Mouse (Mus musculus) thymus, postnatal 0 days (tissue): ENCODE measurements around the gene Ndufs5. TPM values are rescaled to one million over a fixed set of nuclear protein-coding genes. Genes with fewer than 3 reads are reported as not detected.

Experiments used
- polyA plus RNA-seq: library from polyadenylated mRNA; unstranded; fragments of >200 nt; fragmentation: Nextera tagmentation; extraction: Ambion mirVana; gene quantifications from 2 replicates; pipeline ENCODE4 v1.2.1, GENCODE M21; 2015

Gene Ndufs5
- polyA plus RNA-seq, 1 experiment from 2014 or later = 491 TPM

Other genes starting within 250 kb of the Ndufs5 start
- 32.8 and 37.1 TPM in 2 replicates for gene Macf1, start 33.8 kb downstream of the Ndufs5 start, polyA plus RNA-seq
- gene Akirin1, start 32.1 kb upstream of the Ndufs5 start, polyA plus RNA-seq = 95.5 and 113 TPM in 2 replicates
- 9.1 and 9.9 TPM in 2 replicates for gene Rhbdl2, start 69.7 kb upstream of the Ndufs5 start, polyA plus RNA-seq
- gene 4933427I04Rik, start 141.5 kb upstream of the Ndufs5 start, polyA plus RNA-seq = not detected in 2 replicates
- gene Mycbp, start 186.6 kb upstream of the Ndufs5 start, polyA plus RNA-seq = 64.7 and 76.5 TPM in 2 replicates
- gene Rragc, start 199.2 kb upstream of the Ndufs5 start, polyA plus RNA-seq = 41.2 and 48.5 TPM in 2 replicates
- gene 4930535I16Rik, start 199.8 kb upstream of the Ndufs5 start, polyA plus RNA-seq = not detected in 2 replicates